Mouse (Mus musculus): ENCODE results near the gene Clint1. TPM values are rescaled to one million over a fixed set of nuclear protein-coding genes. Genes with fewer than 3 reads are reported as not detected.

The Clint1 gene
- total and polyA plus RNA-seq, 2 experiments from 2014 or later = 27.6 to 34.5 TPM

GRCm38 (mm10) chr11:45817996-45818395 is 33.9 kb upstream of the Clint1 start:
- Histone ChIP-seq H3K9me3 (ENCODE audit: low read length) (no peaks in the 10 kb centered on the region), H3K9ac (replicated peaks; ENCODE audit: low read length, poor library complexity, severe bottlenecking) (no peak overlapping the region), H3K4me3 (ENCODE audit: low read depth, low read length) (no peak overlapping the region), H3K27ac (ENCODE audit: low read depth, low read length) (no peak overlapping the region), H3K36me3 (ENCODE audit: insufficient read depth, low read length) (no peaks in the 10 kb centered on the region), H3K27me3 (ENCODE audit: insufficient read depth, low read length) (no peaks in the 10 kb centered on the region), H3K4me1 (ENCODE audit: insufficient read depth, low read length) (no peaks in the 10 kb centered on the region; the same call in 1 of the 2 replicates), H3K4me2 (ENCODE audit: low read depth, low read length, poor library complexity, severe bottlenecking) (no peak overlapping the region)
- no peak for TF ChIP-seq CTCF (IDR thresholded peaks at IDR 0.05)
- ATAC-seq (ENCODE audit: low FRiP score) = no peak
- DNase-seq (ENCODE audit: low spot score) = peak; percentile 46
- WGBS = 59% methylated on average over 3 of the region's 3 CpGs

- H3K9ac ChIP-seq (replicated peaks; ENCODE audit: low read length, poor library complexity, severe bottlenecking) = no peak overlapping the region
- H3K9me3 ChIP-seq (ENCODE audit: low read length) = no peaks in the 10 kb centered on the region
- no peaks in the 10 kb centered on the region for H3K27me3 ChIP-seq (ENCODE audit: insufficient read depth, low read length)
- H3K4me2 ChIP-seq (ENCODE audit: low read depth, low read length, poor library complexity, severe bottlenecking) = no peak overlapping the region
- H3K4me3 ChIP-seq (ENCODE audit: low read depth, low read length) = no peak overlapping the region
- H3K27ac ChIP-seq (ENCODE audit: low read depth, low read length) = no peak overlapping the region
- WGBS = 94% methylated on average over 6 of the region's 6 CpGs
- ATAC-seq (ENCODE audit: low FRiP score) (no peak), DNase-seq (ENCODE audit: low spot score) (no peak)
- no peaks in the 10 kb centered on the region for H3K36me3 ChIP-seq (ENCODE audit: insufficient read depth, low read length)
- no peak for TF ChIP-seq CTCF (IDR thresholded peaks at IDR 0.05)
- H3K4me1 ChIP-seq (ENCODE audit: insufficient read depth, low read length) = no peaks in the 10 kb centered on the region; the same call in 1 of the 2 replicates
Observed at GRCm38 (mm10) chr11:45820930-45821329, 30.9 kb upstream of the Clint1 start.

- Histone ChIP-seq H3K9me3 (ENCODE audit: low read length) (no peaks in the 10 kb centered on the region), H3K36me3 (ENCODE audit: insufficient read depth, low read length) (no peaks in the 10 kb centered on the region), H3K4me1 (ENCODE audit: insufficient read depth, low read length) (no peaks in the 10 kb centered on the region), H3K4me3 (ENCODE audit: low read depth, low read length) (no peak overlapping the region), H3K27ac (ENCODE audit: low read depth, low read length) (no peak overlapping the region), H3K9ac (replicated peaks; ENCODE audit: low read length, poor library complexity, severe bottlenecking) (no peak overlapping the region), H3K4me2 (ENCODE audit: low read depth, low read length, poor library complexity, severe bottlenecking) (no peak overlapping the region), H3K27me3 (ENCODE audit: insufficient read depth, low read length) (no peaks in the 10 kb centered on the region)
- ATAC-seq (ENCODE audit: low FRiP score) = no peak
- no peak for TF ChIP-seq CTCF (IDR thresholded peaks at IDR 0.05)
- DNase-seq (ENCODE audit: low spot score) = no peak
Observed at GRCm38 (mm10) chr11:45830112-45830511, 21.7 kb upstream of the Clint1 start.

- DNase-seq (ENCODE audit: low spot score) (no peak), ATAC-seq (ENCODE audit: low FRiP score) (no peak)
- no peaks in the 10 kb centered on the region for H3K36me3 ChIP-seq (ENCODE audit: insufficient read depth, low read length)
- H3K9ac ChIP-seq (replicated peaks; ENCODE audit: low read length, poor library complexity, severe bottlenecking) = no peak overlapping the region
- TF ChIP-seq CTCF (IDR thresholded peaks at IDR 0.05) = no peak
- H3K4me3 ChIP-seq (ENCODE audit: low read depth, low read length) = no peak overlapping the region
- no peak overlapping the region for H3K27ac ChIP-seq (ENCODE audit: low read depth, low read length)
- WGBS = 62% methylated on average over 9 of the region's 9 CpGs
- H3K4me1 ChIP-seq (ENCODE audit: insufficient read depth, low read length) = no peaks in the 10 kb centered on the region
- H3K9me3 ChIP-seq (ENCODE audit: low read length) = no peaks in the 10 kb centered on the region
- H3K4me2 ChIP-seq (ENCODE audit: low read depth, low read length, poor library complexity, severe bottlenecking) = no peak overlapping the region
- H3K27me3 ChIP-seq (ENCODE audit: insufficient read depth, low read length) = no peaks in the 10 kb centered on the region
Observed at GRCm38 (mm10) chr11:45830743-45831310, 21.0 kb upstream of the Clint1 start.

- no peak for TF ChIP-seq CTCF (IDR thresholded peaks at IDR 0.05)
- no peak overlapping the region for H3K4me2 ChIP-seq (ENCODE audit: low read depth, low read length, poor library complexity, severe bottlenecking)
- DNase-seq (ENCODE audit: low spot score) = no peak
- no peaks in the 10 kb centered on the region for H3K36me3 ChIP-seq (ENCODE audit: insufficient read depth, low read length)
- no peaks in the 10 kb centered on the region for H3K27me3 ChIP-seq (ENCODE audit: insufficient read depth, low read length)
- H3K4me3 ChIP-seq (ENCODE audit: low read depth, low read length) = no peak overlapping the region
- H3K4me1 ChIP-seq (ENCODE audit: insufficient read depth, low read length) = no peaks in the 10 kb centered on the region
- H3K27ac ChIP-seq (ENCODE audit: low read depth, low read length) = no peak overlapping the region
- no peaks in the 10 kb centered on the region for H3K9me3 ChIP-seq (ENCODE audit: low read length)
- ATAC-seq (ENCODE audit: low FRiP score) = no peak
- H3K9ac ChIP-seq (replicated peaks; ENCODE audit: low read length, poor library complexity, severe bottlenecking) = no peak overlapping the region
- 91% methylated on average over 15 of the region's 15 CpGs for WGBS
Observed at GRCm38 (mm10) chr11:45831476-45832143, 20.2 kb upstream of the Clint1 start.

- TF ChIP-seq CTCF (IDR thresholded peaks at IDR 0.05) = no peak
- no peak overlapping the region for H3K4me2 ChIP-seq (ENCODE audit: low read depth, low read length, poor library complexity, severe bottlenecking)
- no peak overlapping the region for H3K9ac ChIP-seq (replicated peaks; ENCODE audit: low read length, poor library complexity, severe bottlenecking)
- ATAC-seq (ENCODE audit: low FRiP score) = no peak
- H3K36me3 ChIP-seq (ENCODE audit: insufficient read depth, low read length) = no peaks in the 10 kb centered on the region
- DNase-seq (ENCODE audit: low spot score) = no peak
- WGBS = 15% methylated on average over 4 of the region's 4 CpGs
- H3K9me3 ChIP-seq (ENCODE audit: low read length) = no peaks in the 10 kb centered on the region
- H3K27me3 ChIP-seq (ENCODE audit: insufficient read depth, low read length) = no peaks in the 10 kb centered on the region
- H3K27ac ChIP-seq (ENCODE audit: low read depth, low read length) = no peak overlapping the region
- H3K4me3 ChIP-seq (ENCODE audit: low read depth, low read length) = no peak overlapping the region
- no peaks in the 10 kb centered on the region for H3K4me1 ChIP-seq (ENCODE audit: insufficient read depth, low read length)
Observed at GRCm38 (mm10) chr11:45835625-45836255, 16.1 kb upstream of the Clint1 start.

Data from midbrain, postnatal 0 days (tissue).